18 mouse cellular contexts compared by ENCODE assay signal in genomic region chr15:97794268-97794667, GRCm38 (mm10). TPM values are rescaled to one million over a fixed set of nuclear protein-coding genes. Genes with fewer than 3 reads are reported as not detected.
DNase-seq lines count a peak whose midpoint lies in the region; ATAC-seq and TF ChIP-seq lines count a peak whose summit lies in the region.
"Had no signal": no experiment of that assay in that cellular context is flagged by ENCODE, and none has a peak within 500 bp of the region (broad histone marks: within the 10 kb centered on the region; RNA-seq: fewer than 3 reads in every experiment).

No protein-coding gene starts in this region.

- TF ChIP-seq CTCF in layer of hippocampus, adult 2 months (conservative IDR thresholded peaks at IDR 0.05): peak; percentile 75

- peak; percentile 44 for DNase-seq in CD4-positive, CD25-positive, alpha-beta regulatory T cell, adult 2 months (ENCODE audit: low read depth, low spot score)
- DNase-seq in layer of hippocampus, adult 2 months (ENCODE audit: low spot score in 2 of 2): no peak
- DNase-seq in layer of hippocampus, postnatal 10 days (ENCODE audit: low spot score in 2 of 2): no peak
- peak; percentile 64 for DNase-seq in thymus, postnatal 4 days
- no peak for DNase-seq in thymus, postnatal 10 days (ENCODE audit: low spot score in 2 of 2)
- no peak for DNase-seq in urinary bladder, postnatal 4 days (ENCODE audit: low spot score in 2 of 2)
- DNase-seq in T-cell, adult 2 months (ENCODE audit: low spot score): no peak
- DNase-seq: adrenal gland, postnatal 25 days; cerebellum, adult 9-10 months; heart, postnatal 4 days; kidney, adult 8-10 months; right cerebral cortex, adult 18-20 months had no signal

- no peak overlapping the region for H3K4me3 ChIP-seq in layer of hippocampus, adult 2 months
- H3K4me3 ChIP-seq: embryonic facial prominence, embryonic 13.5 days; neural tube, embryonic 15.5 days had no signal

- no peak for ATAC-seq in CD4-positive, CD25-positive, alpha-beta regulatory T cell, adult 4 months
- ATAC-seq: forebrain, embryonic 16.5 days; Patski had no signal

- no peak overlapping the region for H3K27ac ChIP-seq in layer of hippocampus, adult 2 months
- H3K27ac ChIP-seq: embryonic facial prominence, embryonic 13.5 days; macrophage; neural tube, embryonic 15.5 days had no signal

RNA-seq across cellular contexts. Expression of gene Slc48a1, which starts 15.9 kb away (rescaled TPM):
- polyA plus RNA-seq in CD4-positive, CD25-positive, alpha-beta regulatory T cell, adult 4 months (2017; shearing (Covaris generic)): 10 to 100 TPM; 33.9 to 37.1 TPM
- total RNA-seq in layer of hippocampus, adult 2 months (2021): 100 to 1,000 TPM; 133 to 135 TPM
- 100 to 1,000 TPM; 104 to 118 TPM for total RNA-seq in layer of hippocampus, postnatal 10 days (2021)

RNA-seq across cellular contexts. Expression of gene Rapgef3, which starts 26.5 kb away (rescaled TPM):
- 1 to 10 TPM in 1 of 2 experiments, under 1 TPM in 1; 0.31 to 1.5 TPM for polyA plus RNA-seq in CD4-positive, CD25-positive, alpha-beta regulatory T cell, adult 4 months (2017; shearing (Covaris generic))
- total RNA-seq in layer of hippocampus, adult 2 months (2021): 10 to 100 TPM; 45.5 to 46.8 TPM
- total RNA-seq in layer of hippocampus, postnatal 10 days (2021): 10 to 100 TPM; 37.3 to 43.3 TPM

RNA-seq across cellular contexts. Expression of gene Hdac7, which starts 50.0 kb away (rescaled TPM):
- polyA plus RNA-seq in CD4-positive, CD25-positive, alpha-beta regulatory T cell, adult 4 months (2017; shearing (Covaris generic)): 10 to 100 TPM; 68.2 to 74.2 TPM
- 10 to 100 TPM; 23.8 to 28.5 TPM for total RNA-seq in layer of hippocampus, adult 2 months (2021)
- 10 to 100 TPM; 29.1 to 32.0 TPM for total RNA-seq in layer of hippocampus, postnatal 10 days (2021)

Comparison
In these comparisons a context has a peak if more than half of its experiments do, and no peak if none do; other contexts are left out.
1. DNase-seq: peak in CD4-positive, CD25-positive, alpha-beta regulatory T cell, adult 2 months (single experiment) and thymus, postnatal 4 days (single experiment); none in layer of hippocampus, adult 2 months (0 of 2), layer of hippocampus, postnatal 10 days (0 of 2), thymus, postnatal 10 days (0 of 2), urinary bladder, postnatal 4 days (0 of 2) and T-cell, adult 2 months (single experiment).